Mouse (Mus musculus): ENCODE results near the gene Wnt4. TPM values are rescaled to one million over a fixed set of nuclear protein-coding genes. Genes with fewer than 3 reads are reported as not detected.

Wnt4 gene
- total RNA-seq (2021): 1 to 10 TPM; 5.2 to 6.6 TPM
- long read RNA-seq, experiment 1, full-length matches to known transcripts: 12 of 14 reads
- long read RNA-seq, experiment 1, partial matches to known transcripts: 0 of 14 reads
- long read RNA-seq, experiment 1, other reads (novel, unspliced or antisense): 2 of 14 reads
- long read RNA-seq, experiment 2, full-length matches to known transcripts: 14 of 15 reads
- long read RNA-seq, experiment 2, partial matches to known transcripts: 0 of 15 reads
- long read RNA-seq, experiment 2, other reads (novel, unspliced or antisense): 1 of 15 reads

DNA sequence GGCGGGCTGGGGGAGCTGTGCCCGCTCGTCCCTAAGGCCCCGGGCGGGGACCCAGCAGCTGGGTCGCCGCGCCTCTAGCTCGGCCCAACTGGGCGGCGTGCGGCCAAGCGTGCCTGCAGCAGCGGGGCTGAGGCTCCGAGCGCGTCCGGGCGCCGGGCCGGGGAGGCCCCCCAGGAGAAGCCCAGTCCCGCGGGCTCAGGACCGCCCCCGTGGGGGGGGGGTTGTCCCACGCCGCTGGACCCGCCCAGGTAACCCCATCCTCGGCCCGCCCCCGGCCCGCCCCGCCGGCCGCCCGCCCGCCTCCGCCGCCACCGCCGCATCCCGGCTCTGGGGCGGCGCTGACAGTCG lies at the start of gene Wnt4:
Gene Wnt4, plus strand, starts transcription at position 324 of the 348 bp plus-strand sequence.
- peak; percentile 33; the same call in 1 of the 2 replicates for TF ChIP-seq CTCF (conservative IDR thresholded peaks at IDR 0.05)
- DNase-seq (ENCODE audit: low spot score in 2 of 2): no peak
- peak within 1 kb of the TSS; percentile 59 for H3K4me3 ChIP-seq
- H3K27ac ChIP-seq: peak within 1 kb of the TSS; percentile 77

DNA sequence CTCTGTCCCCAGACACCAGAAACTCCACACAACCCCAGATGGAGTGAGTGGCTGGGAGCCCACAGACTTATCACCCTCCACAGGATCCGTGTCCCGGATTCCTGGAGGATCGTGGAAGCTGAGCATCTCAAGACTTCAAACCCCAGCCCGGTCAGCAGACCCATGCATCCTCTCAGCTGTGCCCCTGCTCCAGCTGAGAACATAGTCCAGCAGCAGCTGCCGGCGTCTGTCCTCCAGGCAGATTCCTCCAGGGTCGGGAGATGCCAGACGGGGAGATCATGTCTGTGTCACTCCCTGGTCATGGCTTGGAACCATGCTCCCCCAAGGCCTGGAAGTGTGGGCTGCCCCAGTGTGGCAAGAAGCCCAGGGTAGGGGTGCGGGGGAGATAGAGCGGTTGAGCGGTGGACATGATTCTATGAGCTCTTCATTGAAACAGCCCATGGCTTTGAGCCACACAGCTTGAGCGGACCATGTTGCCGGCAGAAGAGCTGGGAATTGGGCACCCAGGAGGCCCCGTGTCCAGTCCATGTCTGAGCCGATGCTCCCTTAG lies 48.6 kb upstream of the Wnt4 start:
- H3K4me3 ChIP-seq: no peak overlapping the region
- TF ChIP-seq CTCF (conservative IDR thresholded peaks at IDR 0.05): no peak
- no peak overlapping the region for H3K27ac ChIP-seq
- no peak for DNase-seq (ENCODE audit: low spot score in 2 of 2)

DNA sequence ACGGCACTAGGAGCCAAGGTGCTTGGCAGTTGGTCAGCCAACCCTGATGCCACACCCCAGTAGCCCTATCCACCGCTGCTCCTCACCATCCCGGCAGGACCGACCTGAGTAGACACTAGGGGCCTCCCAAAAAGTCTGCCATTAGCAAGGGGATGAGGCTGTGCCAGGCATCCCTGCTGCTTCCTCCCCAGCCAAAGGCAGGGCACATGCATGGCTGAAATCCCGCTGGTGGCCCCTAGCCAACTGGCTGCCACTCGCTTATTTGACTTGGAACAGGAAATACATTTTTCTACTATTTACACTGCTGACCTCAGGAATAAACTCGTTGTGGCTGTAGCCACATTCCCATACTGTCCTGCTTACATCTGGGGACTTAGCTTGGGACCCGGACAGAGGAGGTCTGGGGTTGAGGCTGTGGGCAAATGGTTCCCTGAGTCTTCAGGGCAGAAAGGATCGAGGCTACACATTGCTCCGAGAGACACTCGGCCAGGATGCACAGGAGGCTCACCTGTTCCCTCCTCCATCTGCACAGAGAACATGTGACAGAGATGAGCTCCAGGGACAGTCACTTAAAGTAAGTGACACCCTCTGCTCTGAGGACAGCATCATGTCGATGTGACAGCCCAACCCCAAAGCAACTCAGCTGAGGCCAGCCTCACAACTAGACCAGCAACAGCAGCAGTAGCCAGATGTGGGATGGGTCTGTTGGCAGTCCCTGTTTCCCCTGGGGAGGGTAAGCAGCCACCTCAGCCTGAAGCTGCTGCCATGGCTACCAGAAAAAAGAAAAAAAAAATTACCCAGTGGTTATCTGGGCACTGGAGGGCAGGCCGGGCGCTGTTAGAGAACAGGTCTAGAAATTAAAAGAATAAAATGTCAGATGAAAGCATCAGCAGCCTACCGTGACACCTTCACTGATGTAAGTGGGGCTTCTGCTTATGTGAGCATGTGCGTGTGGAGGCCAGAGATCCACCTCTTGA lies 45.5 kb upstream of the Wnt4 start:
- Histone ChIP-seq H3K27ac (no peak overlapping the region), H3K4me3 (no peak overlapping the region)
- TF ChIP-seq CTCF (conservative IDR thresholded peaks at IDR 0.05): no peak
- DNase-seq (ENCODE audit: low spot score in 2 of 2): no peak

DNA sequence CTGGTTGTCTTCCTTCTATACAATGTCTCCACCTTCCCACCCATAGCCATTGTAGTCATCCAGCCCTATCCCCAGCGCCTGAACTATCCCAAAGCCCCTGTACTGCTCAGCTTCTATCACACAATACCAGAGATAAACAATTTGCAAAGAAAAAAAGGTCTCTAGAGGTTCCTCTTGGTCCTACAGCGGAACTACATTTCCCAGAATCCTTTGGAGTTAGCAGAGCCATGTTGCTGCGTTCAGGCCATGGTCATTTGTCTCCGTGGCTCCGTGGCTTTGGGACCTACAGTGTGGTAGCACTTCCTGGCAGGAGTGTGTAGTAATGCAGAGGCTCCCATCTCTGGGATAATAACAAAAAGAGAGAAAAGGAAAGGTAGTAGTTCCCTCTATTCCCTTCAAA lies 43.7 kb upstream of the Wnt4 start:
- no peak overlapping the region for H3K4me3 ChIP-seq
- no peak for TF ChIP-seq CTCF (conservative IDR thresholded peaks at IDR 0.05)
- no peak overlapping the region for H3K27ac ChIP-seq
- no peak for DNase-seq (ENCODE audit: low spot score in 2 of 2)

DNA sequence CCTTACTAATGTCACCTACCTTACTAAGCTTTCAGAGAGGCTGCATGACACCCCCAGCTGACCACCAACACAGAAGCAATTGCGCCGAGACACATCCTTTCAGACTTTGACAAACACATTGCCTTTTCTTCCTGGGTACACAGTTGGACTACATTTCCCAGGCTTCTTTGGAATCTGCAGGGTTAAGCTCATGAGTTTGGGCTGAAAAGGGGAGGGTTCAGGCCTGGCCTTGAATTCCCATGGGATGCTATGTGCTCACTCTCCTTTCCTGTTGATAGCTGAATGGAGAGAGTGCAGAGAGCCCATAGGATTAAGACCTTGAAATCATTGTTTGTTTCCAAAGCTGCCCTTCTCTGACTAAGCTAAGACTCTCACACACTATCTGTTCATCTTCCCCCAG lies 42.8 kb upstream of the Wnt4 start:
- no peak for TF ChIP-seq CTCF (conservative IDR thresholded peaks at IDR 0.05)
- no peak for DNase-seq (ENCODE audit: low spot score in 2 of 2)

DNA sequence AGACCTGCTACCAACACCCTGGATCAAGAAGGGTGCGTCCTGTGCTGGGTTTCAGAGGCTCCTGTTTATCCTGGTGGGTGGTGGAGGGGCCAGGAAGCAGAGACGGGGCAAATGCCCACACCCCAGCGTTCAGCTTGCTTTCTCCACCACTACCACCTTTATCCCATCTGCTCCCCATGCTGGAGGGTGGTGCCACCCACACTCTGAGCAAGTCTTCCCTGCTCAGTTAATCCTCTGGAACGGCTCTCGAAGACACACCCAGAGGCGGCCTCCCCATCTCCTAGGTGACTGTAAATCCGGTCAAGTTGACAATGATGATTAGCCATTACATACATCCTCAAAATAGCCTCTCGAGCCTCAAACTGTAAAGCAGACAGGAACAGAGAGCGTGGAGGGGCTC lies 41.9 kb upstream of the Wnt4 start:
- TF ChIP-seq CTCF (conservative IDR thresholded peaks at IDR 0.05): no peak
- H3K4me3 ChIP-seq: no peak overlapping the region
- peak in 1 of 2 experiments; percentile 42 for DNase-seq (ENCODE audit: low spot score in 2 of 2)
- H3K27ac ChIP-seq: no peak overlapping the region

More for the DNA sequence above, 42.8 kb upstream of the Wnt4 start:
- no peak overlapping the region for H3K4me3 ChIP-seq
- H3K27ac ChIP-seq: no peak overlapping the region

DNA sequence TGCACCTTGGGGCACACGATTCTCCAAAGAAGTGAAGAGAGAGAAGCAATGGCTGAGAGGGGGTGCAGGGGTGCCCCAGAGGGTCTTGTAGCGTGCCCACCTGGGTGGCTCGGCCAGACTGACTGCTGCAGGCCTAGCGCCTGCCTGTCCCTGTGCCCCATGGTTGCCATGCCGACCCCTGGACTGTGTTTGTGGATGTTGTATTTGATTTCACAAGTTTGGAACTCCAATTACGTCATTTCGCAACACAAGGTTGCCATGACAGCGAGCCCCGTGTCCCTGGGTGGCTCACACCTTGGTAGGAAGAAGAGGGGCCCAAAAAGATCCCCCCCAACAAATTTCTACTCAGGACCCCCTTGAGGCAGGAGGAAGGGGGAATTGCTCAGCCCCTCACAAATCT lies 32.4 kb upstream of the Wnt4 start:
- no peak for TF ChIP-seq CTCF (conservative IDR thresholded peaks at IDR 0.05)
- no peak for DNase-seq (ENCODE audit: low spot score in 2 of 2)
- no peak overlapping the region for H3K4me3 ChIP-seq
- no peak overlapping the region for H3K27ac ChIP-seq

DNA sequence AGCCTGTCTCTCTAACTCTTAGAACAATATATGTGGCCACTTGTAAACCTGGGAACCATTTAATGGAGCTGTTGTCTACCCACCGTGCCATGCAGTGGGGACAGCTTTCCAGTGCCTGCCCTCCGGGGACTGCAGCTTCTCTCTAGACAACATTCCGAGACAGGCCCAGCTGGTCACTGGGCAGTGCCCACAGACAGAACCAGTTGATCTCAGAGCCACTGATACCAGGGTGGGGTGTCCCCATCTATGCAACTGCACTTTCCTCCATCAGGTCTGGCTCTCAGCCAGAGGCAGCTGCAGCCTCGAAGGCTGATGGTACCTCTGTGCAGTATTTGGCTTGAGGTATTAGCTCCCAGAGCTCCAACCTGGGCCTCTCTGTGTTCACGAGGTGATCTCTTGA lies 27.0 kb upstream of the Wnt4 start:
- no peak overlapping the region for H3K4me3 ChIP-seq
- H3K27ac ChIP-seq: no peak overlapping the region
- no peak for DNase-seq (ENCODE audit: low spot score in 2 of 2)
- no peak for TF ChIP-seq CTCF (conservative IDR thresholded peaks at IDR 0.05)

DNA sequence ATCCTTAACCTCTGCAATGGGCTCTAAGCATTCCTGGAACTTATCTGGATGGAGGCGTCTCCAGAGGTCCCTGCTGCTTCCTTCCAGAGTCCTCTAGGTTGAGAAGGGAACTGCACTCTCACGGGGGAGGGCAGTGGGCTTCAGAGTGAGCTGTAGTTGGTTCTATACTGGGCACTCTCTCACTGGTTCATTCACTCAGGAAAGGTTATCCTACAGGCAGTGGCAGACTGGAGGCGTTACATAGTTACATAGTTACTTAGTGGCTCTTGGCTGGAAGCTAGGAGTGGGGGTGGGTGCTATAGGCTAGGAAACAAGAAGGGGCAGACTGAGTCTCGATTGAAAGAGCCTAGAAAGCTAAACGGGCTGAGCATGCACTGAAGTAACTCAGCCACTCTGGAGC lies 26.4 kb upstream of the Wnt4 start:
- Histone ChIP-seq H3K4me3 (no peak overlapping the region), H3K27ac (no peak overlapping the region)
- DNase-seq (ENCODE audit: low spot score in 2 of 2): no peak
- peak; percentile 12; the same call in 1 of the 2 replicates for TF ChIP-seq CTCF (conservative IDR thresholded peaks at IDR 0.05)

DNA sequence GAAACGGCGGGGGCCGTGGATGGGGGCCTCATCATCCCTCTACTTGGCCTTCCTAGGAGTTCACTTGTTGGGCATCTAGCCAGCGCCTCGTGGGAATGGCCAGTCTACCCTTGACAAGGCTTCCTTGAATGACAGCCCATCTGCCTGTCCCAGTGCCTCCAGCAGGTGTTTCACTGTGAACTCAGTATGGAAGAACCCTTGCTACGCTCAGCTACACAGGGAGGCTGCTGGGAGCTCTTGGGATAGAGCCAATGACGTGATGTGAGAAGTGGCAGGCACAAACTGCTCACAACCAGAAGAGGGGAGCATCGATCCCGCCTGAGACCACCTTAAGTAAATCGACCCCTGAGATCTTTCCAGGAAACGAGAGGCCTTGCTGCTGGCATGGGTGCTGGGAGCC lies 23.7 kb upstream of the Wnt4 start:
- no peak for TF ChIP-seq CTCF (conservative IDR thresholded peaks at IDR 0.05)
- DNase-seq (ENCODE audit: low spot score in 2 of 2): no peak
- H3K4me3 ChIP-seq: no peak overlapping the region
- no peak overlapping the region for H3K27ac ChIP-seq

DNA sequence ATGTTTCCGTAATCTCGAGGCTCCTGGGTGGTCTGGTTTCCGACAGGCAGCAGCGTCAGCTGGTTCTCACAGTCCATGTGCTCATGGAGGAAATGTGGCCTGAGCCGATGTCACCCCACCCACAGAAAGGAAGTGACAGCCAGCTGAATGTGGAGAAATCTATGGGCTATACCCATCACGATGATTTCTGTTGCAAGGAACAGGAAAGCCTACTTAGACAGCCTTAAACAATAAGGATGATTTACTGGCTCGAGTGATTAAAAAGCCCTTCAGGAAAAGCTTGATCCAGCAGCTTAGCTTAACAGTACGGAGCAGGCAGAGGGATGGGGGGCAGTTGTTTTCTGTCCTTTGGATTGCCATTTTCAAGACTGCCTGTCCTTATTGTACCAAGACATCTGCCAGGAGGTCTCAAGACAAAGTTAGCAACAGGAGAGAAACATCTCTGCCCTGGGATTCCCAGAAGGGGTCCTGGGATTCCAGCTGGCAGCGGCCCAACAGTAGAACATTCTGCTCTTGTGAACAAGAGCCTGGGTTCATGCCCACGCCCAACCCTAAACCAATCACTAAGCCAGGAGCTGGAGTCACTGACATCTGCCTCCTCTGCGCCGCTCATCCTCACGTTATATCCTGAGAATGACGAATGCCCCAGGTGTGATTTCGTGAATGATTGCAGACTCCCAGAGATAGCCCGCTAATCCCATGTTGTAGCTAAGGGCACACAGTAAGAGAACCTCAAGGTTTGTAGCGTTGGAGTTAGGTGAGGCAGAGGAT lies 22.9 kb upstream of the Wnt4 start:
- no peak for DNase-seq (ENCODE audit: low spot score in 2 of 2)
- H3K4me3 ChIP-seq: no peak overlapping the region
- H3K27ac ChIP-seq: no peak overlapping the region
- no peak for TF ChIP-seq CTCF (conservative IDR thresholded peaks at IDR 0.05)

DNA sequence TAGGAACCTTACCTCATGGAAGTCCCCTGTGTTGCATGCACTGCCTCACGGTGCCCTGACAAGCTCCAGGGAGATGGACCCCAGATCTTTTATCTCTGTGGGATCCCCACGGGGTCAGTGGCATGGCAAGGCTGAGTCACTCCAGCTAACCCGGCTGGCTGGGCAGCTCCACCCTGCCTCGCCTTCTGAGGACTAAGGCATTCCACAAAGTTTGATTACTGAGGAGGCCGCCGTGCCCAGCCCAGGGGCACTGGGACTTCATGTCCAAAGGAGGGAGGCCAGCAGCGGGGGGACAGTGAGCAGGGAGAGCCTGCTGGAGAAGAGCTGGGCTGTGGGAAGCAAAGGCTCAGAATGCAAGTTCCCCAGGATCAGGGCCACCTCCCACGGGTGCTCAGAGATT lies 21.7 kb upstream of the Wnt4 start:
- no peak for DNase-seq (ENCODE audit: low spot score in 2 of 2)
- no peak overlapping the region for H3K27ac ChIP-seq
- TF ChIP-seq CTCF (conservative IDR thresholded peaks at IDR 0.05): no peak

DNA sequence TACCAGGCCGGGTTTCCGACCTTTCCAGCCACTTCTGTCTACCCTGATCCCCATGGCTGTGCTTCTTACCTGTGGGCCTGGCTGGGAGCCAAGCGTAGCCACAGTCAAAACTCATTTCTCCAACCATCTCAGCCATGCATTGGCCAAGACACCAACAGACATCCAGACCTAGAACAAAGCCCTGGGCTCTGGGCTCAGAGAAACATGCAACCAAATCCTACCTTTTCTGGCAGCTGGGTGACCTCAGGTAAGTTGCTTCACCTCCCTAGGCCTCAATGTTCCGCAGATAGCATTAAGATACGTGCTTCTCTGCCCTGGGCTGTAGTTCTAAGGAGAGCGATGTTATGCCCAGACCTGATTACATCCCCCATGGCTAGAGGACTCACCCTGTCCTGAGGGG lies 15.5 kb upstream of the Wnt4 start:
- TF ChIP-seq CTCF (conservative IDR thresholded peaks at IDR 0.05): no peak
- no peak overlapping the region for H3K27ac ChIP-seq
- no peak overlapping the region for H3K4me3 ChIP-seq
- no peak for DNase-seq (ENCODE audit: low spot score in 2 of 2)

More for the DNA sequence above, 21.7 kb upstream of the Wnt4 start:
- H3K4me3 ChIP-seq: no peak overlapping the region

Measured in layer of hippocampus, adult 2 months (tissue).